Mouse (Mus musculus) cerebellum, adult 8-10 months (tissue): ENCODE measurements around the gene Tent2.

Source experiments
- DNase-seq: peaks from one replicate; pipeline ENCODE4 v3.0.0; 2022

Tent2 gene

DNA sequence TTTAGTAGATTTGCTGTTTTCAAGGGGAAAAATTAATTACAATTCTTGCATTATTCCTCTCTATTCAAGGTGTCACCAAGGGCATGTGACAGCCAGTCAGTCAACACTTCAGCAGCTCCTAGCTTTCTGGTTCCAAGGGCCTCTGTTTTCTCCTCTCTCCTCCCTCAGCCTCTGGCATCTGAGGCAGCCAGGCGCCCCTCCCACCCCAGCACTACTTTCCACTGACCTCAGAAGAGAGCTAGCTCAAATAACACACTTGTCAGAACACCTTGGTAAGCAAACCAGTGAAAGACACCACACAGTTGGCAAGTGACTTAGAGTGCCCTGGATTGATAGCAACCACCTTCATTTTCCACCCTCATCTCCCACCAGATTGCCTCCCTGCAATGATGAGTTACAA lies 54.1 kb downstream of the Tent2 start:
- no peak for DNase-seq

- DNase-seq: peak; percentile 32
Observed at GRCm38 (mm10) chr13:93137098-93137497, 55.1 kb downstream of the Tent2 start.

DNA sequence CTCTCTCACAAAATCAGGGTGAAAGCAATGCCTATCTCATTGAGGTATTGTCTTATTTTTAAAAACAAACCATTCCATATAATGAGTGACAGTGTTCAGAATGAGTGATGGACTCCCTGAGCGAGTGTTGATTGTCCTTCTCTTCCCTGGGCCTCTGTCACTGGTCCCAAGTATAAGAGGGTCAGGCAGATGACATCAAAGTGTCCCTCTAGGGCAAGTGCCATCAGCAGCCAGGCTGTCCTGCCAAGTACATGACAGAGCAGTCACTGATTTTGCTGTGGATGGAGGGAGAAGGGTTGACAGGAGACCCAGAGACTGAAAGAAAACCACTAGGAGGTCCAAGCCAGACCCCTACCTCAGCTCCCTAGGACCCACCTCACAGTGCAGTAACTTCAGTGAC lies 55.9 kb downstream of the Tent2 start:
- DNase-seq: no peak

DNA sequence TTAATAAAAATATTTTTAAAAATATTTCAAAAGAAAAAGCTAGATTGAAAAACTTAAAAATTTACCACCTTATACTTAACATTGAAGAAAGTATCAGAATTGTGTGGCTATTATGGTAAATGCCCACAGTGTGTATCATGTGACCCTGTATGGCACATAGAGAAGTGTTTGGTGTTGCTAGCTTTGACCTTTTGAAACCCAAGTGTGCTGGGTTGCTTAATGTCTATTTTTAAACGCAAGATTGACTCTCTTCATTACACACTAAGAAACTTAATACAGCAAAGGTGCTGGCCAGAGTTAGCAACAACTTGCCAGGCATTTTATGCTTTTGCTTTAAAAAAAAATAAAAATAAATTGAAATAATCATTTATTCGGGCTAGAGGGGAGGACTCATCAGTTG lies 56.7 kb downstream of the Tent2 start:
- no peak for DNase-seq

- DNase-seq: no peak
Observed at GRCm38 (mm10) chr13:93130674-93131073, 61.5 kb downstream of the Tent2 start.

DNA sequence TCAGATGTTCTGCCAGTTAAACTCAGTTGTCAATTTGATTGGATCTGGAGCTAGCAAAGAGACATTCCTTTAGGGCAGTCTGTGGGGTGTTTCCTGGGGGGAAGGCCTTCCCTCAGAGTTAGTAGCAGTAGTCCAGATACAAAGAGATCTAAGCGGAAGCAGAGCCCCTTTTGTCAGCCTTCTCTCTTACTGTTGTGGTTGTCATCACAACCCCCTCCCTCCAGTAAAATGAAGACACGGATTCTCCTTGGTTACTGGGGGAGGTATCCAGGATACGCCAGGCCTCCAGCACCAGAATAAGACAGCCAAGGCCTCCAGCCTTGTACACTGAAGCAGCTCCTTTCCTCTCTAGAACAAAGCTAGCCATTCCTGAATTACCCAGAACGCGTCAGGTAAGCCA lies 63.2 kb downstream of the Tent2 start:
- DNase-seq: no peak

- no peak for DNase-seq
Observed at GRCm38 (mm10) chr13:93128111-93128860, 63.9 kb downstream of the Tent2 start.

- no peak for DNase-seq
Observed at GRCm38 (mm10) chr13:93122321-93122720, 69.9 kb downstream of the Tent2 start.

DNA sequence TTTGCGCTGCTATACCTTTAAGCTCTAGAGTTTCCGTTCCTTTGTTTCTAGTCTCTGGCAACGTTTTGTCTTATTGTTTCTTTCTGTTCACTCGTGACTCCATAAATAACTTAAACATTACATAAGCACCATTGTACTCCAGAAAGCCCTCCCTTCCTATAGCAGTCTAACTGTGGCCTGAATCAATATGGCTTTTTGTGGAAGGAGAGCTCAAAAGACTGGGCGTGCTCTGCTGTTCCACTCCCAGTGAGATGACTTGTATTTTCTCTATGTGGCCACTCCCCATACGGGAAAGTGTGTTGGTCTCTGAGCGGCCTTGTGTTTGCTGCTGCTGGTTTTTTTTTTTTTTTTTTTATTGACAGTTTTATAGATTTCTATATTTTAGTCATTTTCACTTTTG lies 74.9 kb downstream of the Tent2 start:
- no peak for DNase-seq

DNA sequence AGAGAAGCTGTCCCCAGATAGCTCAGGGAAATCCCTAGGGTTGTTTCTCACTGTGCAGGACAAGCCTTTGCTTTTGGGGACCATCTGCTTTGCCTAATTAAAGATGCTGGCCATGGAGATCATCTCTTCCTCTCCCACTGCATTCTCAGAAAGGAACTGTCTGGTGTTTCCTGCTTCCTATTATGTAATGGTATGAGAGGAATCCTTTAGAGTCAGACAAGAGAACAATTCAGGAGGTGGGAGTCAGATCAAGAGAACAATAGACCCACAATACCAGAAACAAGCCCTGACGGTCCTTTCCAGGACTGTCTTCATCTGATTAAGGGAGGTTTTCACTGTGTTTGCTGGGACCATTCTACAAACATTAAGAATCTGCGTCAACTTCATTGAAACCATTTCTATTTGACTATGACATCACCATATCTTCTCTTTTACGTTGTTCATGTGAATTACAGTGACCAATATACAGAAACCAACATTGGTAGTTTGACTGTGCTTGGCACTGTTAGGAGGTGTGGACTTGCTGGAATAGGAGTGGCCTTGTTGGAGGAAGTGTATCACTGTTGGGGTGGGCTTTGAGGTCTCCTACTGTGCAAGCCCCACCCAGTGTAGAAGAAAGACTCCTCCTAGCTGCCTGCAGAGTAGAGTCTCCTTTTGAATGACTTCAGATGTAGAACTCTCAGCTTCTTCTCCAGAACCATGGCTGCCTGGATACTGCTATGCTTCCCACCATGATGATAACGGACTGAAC lies 89.7 kb downstream of the Tent2 start:
- no peak for DNase-seq

GRCm38 (mm10) chr13:93098596-93098995 lies 93.6 kb downstream of the Tent2 start:
- DNase-seq: no peak

- DNase-seq: no peak
Observed at GRCm38 (mm10) chr13:93096643-93097042, 95.5 kb downstream of the Tent2 start.
